Mouse (Mus musculus) myocyte (in vitro differentiated cells): ENCODE data around the gene Gk2. TPM values are rescaled to one million over a fixed set of nuclear protein-coding genes. Genes with fewer than 3 reads are reported as not detected.

ENCODE experiments used
- H3K27me3 ChIP-seq: one replicate; pipeline ENCODE4 v1.6.1; 2011; ENCODE audit not compliant: control insufficient read depth, insufficient read depth, insufficient read length
- H3K36me3 ChIP-seq: one replicate; pipeline ENCODE4 v1.6.1; 2011; ENCODE audit not compliant: control insufficient read depth, insufficient read depth
- H3K4me2 ChIP-seq: one replicate; pipeline ENCODE4 v1.6.1; 2011; ENCODE audit warnings: low read depth, control low read depth
- H3K4me3 ChIP-seq: one replicate; pipeline ENCODE4 v1.5.1; 2011; ENCODE audit warnings: mild to moderate bottlenecking, control low read depth, moderate library complexity
- H3K79me2 ChIP-seq: one replicate; pipeline ENCODE4 v1.6.1; 2011; ENCODE audit not compliant: control insufficient read depth, insufficient read depth
- H3ac ChIP-seq: one replicate; pipeline ENCODE4 v1.6.1; 2011; ENCODE audit not compliant: control insufficient read depth, insufficient read length
- CEBPB ChIP-seq: IDR thresholded peaks from 2 replicates; pipeline ENCODE4 v1.6.1; 2011; ENCODE audit warnings: mild to moderate bottlenecking, moderate library complexity; ENCODE audit not compliant: poor library complexity, insufficient read depth, severe bottlenecking
- E2F4 ChIP-seq: IDR thresholded peaks from one replicate; pipeline ENCODE4 v1.6.1; 2011; ENCODE audit warnings: mild to moderate bottlenecking, control low read depth, moderate library complexity; ENCODE audit not compliant: insufficient read depth
- MAX ChIP-seq: IDR thresholded peaks from one replicate; pipeline ENCODE4 v1.6.1; 2011; ENCODE audit warnings: low read depth, mild to moderate bottlenecking, control low read depth
- MYOD1 ChIP-seq, 3 experiments: IDR thresholded peaks; one replicate each; pipeline ENCODE4 v1.6.1; 2011; ENCODE audit warnings: control low read depth in 2 of 3, low read depth in 2 of 3, mild to moderate bottlenecking in 2 of 3, moderate library complexity in 1 of 3; ENCODE audit not compliant: insufficient read length in 2 of 3, control insufficient read depth in 1 of 3
- MYOG ChIP-seq, 3 experiments: IDR thresholded peaks; one replicate each; pipeline ENCODE4 v1.6.1; 2011; ENCODE audit warnings: control low read depth in 2 of 3, low read depth in 2 of 3, mild to moderate bottlenecking in 2 of 3; ENCODE audit not compliant: insufficient read length in 2 of 3, control insufficient read depth in 1 of 3, insufficient read depth in 1 of 3
- POLR2A ChIP-seq: IDR thresholded peaks from one replicate; pipeline ENCODE4 v1.6.1; 2011; ENCODE audit warnings: low read depth, mild to moderate bottlenecking, control low read depth, moderate library complexity; ENCODE audit not compliant: insufficient read length
- POLR2AphosphoS2 ChIP-seq: IDR thresholded peaks from one replicate; pipeline ENCODE4 v1.6.1; 2011; ENCODE audit warnings: low read depth, control low read depth; ENCODE audit not compliant: insufficient read length
- REST ChIP-seq: IDR thresholded peaks from one replicate; pipeline ENCODE4 v1.6.1; 2011; ENCODE audit warnings: mild to moderate bottlenecking, control low read depth, moderate library complexity; ENCODE audit not compliant: insufficient read depth, insufficient read length
- SRF ChIP-seq: IDR thresholded peaks from one replicate; pipeline ENCODE4 v1.6.1; 2011; ENCODE audit warnings: low read depth; ENCODE audit not compliant: control insufficient read depth, insufficient read length
- TCF12 ChIP-seq: IDR thresholded peaks from one replicate; pipeline ENCODE4 v1.6.1; 2011; ENCODE audit warnings: mild to moderate bottlenecking, control low read depth; ENCODE audit not compliant: poor library complexity, insufficient read depth, severe bottlenecking
- TCF3 ChIP-seq: IDR thresholded peaks from one replicate; pipeline ENCODE4 v1.6.1; 2011; ENCODE audit warnings: low read depth, control low read depth; ENCODE audit not compliant: insufficient read length
- USF1 ChIP-seq: IDR thresholded peaks from one replicate; pipeline ENCODE4 v1.6.1; 2011; ENCODE audit warnings: low read depth, mild to moderate bottlenecking, control low read depth, moderate library complexity
- polyA plus RNA-seq: library from polyadenylated mRNA; unstranded; fragments of >200 nt; fragmentation: generic; extraction: Trizol; gene quantifications from one replicate; pipeline ENCODE4 v1.2.1, GENCODE M21; 2012; ENCODE audit warnings: missing spikeins

Gk2 gene
- polyA plus RNA-seq, 1 experiment: not detected

GRCm38 (mm10) chr5:97409234-97409704 is 47.6 kb downstream of the Gk2 start:
- Histone ChIP-seq H3K4me3 (no peak overlapping the region), H3K36me3 (no peaks in the 10 kb centered on the region), H3ac (no peak overlapping the region), H3K4me2 (no peak overlapping the region), H3K27me3 (no peaks in the 10 kb centered on the region), H3K79me2 (no peaks in the 10 kb centered on the region)
- TF ChIP-seq POLR2AphosphoS2: no peak
- TF ChIP-seq POLR2A: no peak
- no peak for TF ChIP-seq MYOG (IDR thresholded peaks at IDR 0.05; ENCODE audit: control insufficient read depth in 1 of 3, insufficient read depth in 1 of 3, insufficient read length in 2 of 3, low read depth in 2 of 3)
- no peak for TF ChIP-seq MYOD1 (IDR thresholded peaks at IDR 0.05; ENCODE audit: control insufficient read depth in 1 of 3, insufficient read length in 2 of 3, low read depth in 2 of 3)
- no peak for TF ChIP-seq TCF12
- no peak for TF ChIP-seq SRF
- no peak for TF ChIP-seq CEBPB
- no peak for TF ChIP-seq USF1
- no peak for TF ChIP-seq E2F4
- no peak for TF ChIP-seq MAX
- TF ChIP-seq TCF3: no peak
- no peak for TF ChIP-seq REST

Other genes starting within 250 kb of the Gk2 start
- gene Naa11, start 64.6 kb downstream of the Gk2 start, polyA plus RNA-seq: 0.02 TPM